Mouse (Mus musculus) testis, postnatal 10 days (tissue): ENCODE measurements around the gene Renbp.

ENCODE experiments used
- DNase-seq: peaks from one replicate; pipeline ENCODE4 v3.0.0; 2021; ENCODE audit warnings: low spot score

Renbp gene

DNA sequence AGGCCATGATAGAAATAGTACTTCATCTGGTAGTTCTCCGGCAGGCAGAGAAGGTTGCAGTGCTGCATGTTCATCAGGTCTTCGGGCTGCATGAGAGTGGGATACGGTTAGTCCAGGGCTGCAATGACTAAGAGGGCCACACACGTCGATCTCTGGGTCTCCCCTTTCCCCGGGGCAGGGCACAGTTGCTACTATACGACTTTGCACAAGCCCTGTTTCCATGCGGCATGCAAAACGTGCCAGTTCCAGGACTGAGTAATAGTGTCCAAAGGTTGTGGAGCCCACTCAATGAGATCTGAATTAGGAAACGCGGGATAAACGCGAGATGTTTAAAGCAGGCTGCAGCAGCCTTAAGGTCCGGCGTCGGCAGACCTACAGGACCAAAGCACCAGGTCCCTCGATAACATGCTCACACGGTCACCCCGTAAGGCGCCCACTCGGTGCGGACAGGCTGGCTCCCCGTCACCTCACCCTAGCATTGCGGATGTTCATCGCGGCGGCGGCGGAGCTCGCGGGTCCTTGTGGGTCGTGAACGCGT, 9.3 kb downstream of the Renbp start:
- DNase-seq, result no peak

DNA sequence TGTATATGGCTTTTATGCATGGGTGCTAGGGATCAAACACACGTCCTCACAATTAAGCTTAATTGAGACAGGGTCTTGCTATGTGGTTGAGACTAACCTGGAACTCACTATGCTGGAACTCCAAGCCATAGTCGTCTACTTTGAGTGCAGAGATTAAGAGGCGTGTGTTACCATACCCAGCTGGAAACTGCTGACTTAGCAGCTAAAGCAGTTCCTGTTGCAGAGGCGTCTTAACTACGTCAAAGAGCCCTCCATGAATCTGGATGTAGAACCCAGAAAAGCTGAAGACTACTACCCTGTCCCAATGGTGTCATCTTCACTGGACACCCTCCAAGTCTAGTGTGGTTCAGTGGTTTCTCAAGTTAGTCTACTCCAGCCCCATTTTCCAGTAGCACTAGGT, 12.0 kb downstream of the Renbp start:
- DNase-seq, result no peak

DNA sequence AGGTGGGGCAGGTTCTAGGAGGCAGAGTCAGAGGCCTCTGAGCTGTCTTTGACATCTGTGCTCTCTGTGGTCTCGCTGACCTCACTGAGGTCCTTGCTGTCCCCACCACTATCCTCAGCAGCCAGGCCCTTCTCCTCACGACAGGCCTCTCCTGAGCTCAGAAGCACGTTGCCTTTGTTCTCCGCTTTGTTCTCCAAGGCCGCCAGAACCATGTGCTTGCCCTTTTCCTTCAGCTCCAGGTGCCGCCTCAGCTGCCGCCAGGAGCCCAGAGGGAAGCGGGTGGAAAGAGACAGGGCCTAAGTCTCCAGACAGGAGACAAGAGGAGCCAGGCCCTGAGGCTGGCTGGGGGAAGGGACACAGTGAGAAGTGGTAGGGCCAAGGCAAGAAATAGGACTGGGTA, 13.7 kb downstream of the Renbp start:
- DNase-seq, result no peak

DNA sequence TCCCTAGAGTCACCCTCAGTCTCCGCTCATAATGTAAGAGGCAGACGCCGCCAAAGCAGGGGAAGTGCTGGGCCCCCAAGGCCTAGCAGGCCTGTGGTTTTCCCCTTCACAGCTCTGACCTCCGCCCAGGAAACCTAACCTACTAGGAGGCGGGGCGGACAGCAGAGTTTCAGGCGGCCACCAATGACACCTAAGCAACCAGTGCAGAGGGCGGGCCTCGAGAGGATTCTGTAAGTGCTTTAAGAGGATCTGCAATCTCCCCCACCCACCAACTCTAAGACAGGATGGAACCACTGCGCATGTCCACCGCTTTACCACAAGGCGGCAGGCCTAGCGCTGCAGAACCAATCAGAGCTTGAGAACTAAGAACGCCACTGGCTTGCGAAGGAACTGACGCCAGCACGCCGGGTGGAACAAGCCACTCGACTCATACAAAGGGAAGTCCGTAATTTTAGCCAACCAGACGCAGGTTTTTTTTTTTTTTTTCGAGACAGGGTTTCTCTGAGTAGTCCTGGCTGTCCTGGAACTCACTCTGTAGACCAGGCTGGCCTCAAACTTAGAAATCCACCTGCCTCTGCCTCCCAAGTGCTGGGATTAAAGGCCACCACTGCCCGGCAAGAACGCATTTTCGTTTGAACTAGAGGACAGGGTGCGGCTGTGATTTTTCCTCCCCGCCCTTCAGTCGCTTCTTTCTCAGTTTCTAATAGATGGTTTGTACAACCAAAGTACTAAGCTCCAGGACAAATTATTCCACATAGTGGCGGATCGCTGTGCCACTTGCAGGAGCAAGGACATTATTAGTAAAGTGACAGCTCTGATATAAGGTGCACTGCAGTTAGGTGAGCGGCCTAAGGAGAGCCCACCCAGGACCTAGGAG, 15.6 kb downstream of the Renbp start:
- DNase-seq, result peak; percentile 84

GRCm38 (mm10) chrX:73911588-73911987, 19.1 kb downstream of the Renbp start:
- no peak for DNase-seq

DNA sequence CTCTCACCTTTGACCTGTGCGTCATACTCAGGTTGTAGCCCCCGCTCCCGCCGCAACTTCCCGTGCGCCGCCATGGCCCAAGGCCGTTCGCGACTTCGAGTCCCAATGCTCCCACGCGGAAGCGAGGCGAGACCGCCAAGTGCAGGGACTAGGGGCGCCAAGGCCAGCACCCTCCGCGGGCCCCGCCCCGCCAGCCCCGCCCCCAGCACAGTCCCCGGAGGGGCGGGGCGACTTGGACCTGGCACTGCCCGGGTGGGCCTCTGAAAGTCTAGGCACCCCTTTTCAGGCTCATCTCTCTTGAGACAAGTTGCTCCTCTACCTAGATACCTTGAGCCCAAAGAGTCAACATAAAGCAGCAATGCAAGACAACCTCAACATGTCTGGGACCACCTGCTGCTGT, 19.5 kb downstream of the Renbp start:
- DNase-seq, result peak; percentile 45

DNA sequence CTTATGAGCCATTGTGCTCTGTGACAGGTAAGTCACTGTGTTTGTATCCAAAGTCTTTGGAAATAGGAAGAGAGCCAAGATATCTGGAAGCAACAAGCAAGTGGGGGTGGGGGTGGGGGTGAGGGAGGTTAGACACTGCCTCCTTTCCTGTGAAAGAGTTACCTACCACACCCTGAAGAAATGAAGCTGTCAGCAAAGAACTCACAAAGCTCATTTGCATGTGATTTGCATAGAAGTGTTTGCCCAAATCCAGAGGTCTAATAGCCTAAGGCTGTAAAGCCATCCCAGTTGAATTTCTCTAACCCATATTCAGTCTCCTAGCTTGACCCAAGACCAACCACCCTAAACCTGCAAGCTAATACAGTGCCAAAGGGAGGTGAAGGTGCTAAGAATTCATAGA, 20.2 kb downstream of the Renbp start:
- no peak for DNase-seq

GRCm38 (mm10) chrX:73910049-73910448, 20.6 kb downstream of the Renbp start:
- DNase-seq, result no peak

DNA sequence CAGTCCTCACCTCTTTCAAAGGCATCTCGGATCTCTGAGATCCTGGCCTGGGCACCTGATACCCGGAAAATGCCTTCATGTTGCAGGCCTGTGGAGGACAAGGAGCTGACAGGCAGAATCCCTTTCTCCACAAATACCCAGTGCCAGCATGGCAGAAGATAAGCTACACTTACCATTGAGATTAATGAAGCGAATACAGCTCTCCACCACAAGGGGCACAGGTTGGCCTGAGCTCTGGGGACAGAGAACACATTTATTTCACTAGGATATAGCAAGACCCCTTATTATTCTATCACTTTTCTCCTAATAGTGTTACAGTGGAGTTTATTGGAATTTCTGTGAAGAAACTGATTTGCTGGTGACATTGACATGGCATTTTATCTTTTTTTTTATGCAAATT, 32.7 kb downstream of the Renbp start:
- DNase-seq, result no peak

GRCm38 (mm10) chrX:73895719-73896118, 34.9 kb downstream of the Renbp start, which contains the start of gene L1cam:
L1cam (minus strand) TSS chrX:73896105.
- peak; percentile 64 for DNase-seq

- no peak for DNase-seq
These were observed 37.8 kb downstream of the Renbp start for GRCm38 (mm10) chrX:73892833-73893232.

DNA sequence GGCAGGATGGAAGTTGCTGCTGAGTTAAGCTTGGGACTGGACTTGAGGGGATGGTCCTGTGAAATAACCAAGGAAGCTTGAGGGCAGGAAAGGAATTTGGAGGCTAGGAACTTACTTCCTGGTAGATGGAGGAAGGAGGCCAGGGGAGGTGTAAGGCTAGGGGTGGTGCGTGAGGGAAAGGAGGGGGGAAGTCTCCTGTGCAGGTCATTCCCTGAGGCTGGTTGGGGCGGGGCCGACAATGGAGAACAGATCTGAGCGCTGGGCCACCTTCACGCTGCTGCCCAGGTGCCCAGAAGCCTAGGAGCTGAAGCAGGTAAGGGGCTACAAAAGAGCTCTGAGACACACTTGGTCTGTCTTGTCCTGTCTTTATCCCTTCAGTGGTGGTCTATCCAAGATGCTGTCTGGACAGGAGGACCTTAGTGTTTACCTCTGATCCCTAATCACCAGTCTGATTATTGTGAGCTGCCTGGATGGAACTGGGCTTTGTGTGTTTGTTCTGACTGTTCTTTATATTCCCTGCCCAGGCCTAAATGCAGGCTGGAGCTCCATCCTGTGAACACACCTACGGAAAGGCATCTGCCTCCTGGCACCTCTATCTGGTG, 39.0 kb downstream of the Renbp start, which contains the start of gene Avpr2:
Gene Avpr2 (plus strand): TSS at position 552 of the 602 bp plus-strand sequence.
- no peak for DNase-seq

DNA sequence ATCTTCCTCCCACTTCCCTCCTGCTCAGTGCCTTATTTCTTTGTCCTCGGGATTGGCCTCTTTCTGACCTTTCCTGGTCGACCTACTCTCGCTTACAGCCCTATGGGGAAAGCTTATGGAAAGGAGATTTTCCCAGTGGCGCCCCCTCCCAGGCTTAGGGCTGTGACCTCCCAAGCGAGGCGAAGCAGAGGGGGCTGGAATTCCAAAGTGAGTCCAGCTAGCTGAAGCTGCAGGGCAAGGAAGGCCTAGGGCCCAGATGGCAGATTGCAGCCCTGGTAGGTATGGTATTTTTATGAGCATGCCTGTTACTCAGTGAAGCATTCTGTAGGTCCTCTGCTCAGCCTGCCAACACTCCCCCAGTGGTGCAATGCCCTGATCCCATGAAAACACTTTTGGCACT, 49.2 kb downstream of the Renbp start:
- no peak for DNase-seq

- DNase-seq, result no peak
These were observed 49.6 kb downstream of the Renbp start for GRCm38 (mm10) chrX:73881036-73881427.

- peak; percentile 39 for DNase-seq
These were observed 50.2 kb downstream of the Renbp start for GRCm38 (mm10) chrX:73880194-73881035.

DNA sequence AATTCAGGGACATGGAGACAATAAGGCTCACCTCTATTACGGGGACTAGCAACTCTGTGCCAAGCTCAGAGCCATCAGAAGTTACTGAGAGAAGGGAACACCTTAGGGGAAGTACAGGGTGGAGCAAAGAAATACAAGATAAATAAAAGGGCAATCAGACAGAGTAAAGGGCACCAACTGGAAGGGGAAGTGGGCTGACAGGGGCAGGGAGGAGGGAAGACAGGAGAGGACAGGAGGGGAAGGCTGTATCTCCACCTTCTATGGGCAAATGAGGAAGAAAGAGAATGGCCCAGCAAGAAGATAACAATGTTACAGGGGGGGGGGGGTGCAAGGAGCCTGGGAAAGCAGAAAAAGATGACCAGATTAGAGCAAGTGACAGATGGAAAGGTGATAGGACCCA, 53.6 kb downstream of the Renbp start:
- DNase-seq, result no peak

DNA sequence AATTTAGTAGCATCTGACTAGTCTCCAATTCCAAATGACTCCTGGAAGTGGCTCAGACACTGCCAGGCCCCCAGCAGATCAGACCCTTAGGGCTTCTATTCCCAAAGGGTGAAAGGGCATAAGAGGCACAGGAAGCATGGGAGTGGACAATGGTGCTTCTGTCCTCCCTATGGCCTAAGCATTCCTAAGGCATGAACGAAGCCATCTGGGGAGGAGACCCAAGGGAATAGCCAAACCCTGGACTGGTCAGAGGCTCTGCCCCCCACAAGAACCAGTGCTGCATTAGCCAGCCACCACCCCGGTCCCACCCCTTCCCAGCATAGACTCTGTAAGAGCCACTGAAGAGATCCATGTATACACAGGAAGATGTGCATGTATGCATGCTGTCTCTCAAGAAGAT, 54.8 kb downstream of the Renbp start:
- DNase-seq, result no peak
